Mouse (Mus musculus) intestine, embryonic 15.5 days (tissue): ENCODE data around the gene Tamm41. TPM values are rescaled to one million over a fixed set of nuclear protein-coding genes. Genes with fewer than 3 reads are reported as not detected.
A peak's percentile ranks its signal among the peaks of the same experiment; 100 is the strongest.

Experiments used
- ATAC-seq: fragments of 200-750 bp; cut with Nextera tagmentation; 2 replicates; pipeline ENCODE4 v1.8.0; 2017; ENCODE audit warnings: moderate TSS enrichment, moderate library complexity
- H3K27ac ChIP-seq: fragments of 300-500 bp; sonication (generic); 2 replicates; pipeline ENCODE4 v1.5.1; 2015; ENCODE audit warnings: mild to moderate bottlenecking, inconsistent platforms
- H3K27me3 ChIP-seq: fragments of 300-500 bp; sonication (generic); replicated peaks from 2 replicates; pipeline ENCODE4 v1.6.1; 2015; ENCODE audit warnings: inconsistent platforms
- H3K36me3 ChIP-seq: fragments of 300-500 bp; sonication (generic); 2 replicates; pipeline ENCODE4 v1.6.1; 2015; ENCODE audit warnings: inconsistent platforms
- H3K4me1 ChIP-seq: fragments of 300-500 bp; sonication (generic); replicated peaks from 2 replicates; pipeline ENCODE4 v1.6.1; 2015; ENCODE audit warnings: inconsistent platforms
- H3K4me2 ChIP-seq: fragments of 300-500 bp; sonication (generic); replicated peaks from 2 replicates; pipeline ENCODE4 v1.6.1; 2015; ENCODE audit warnings: mild to moderate bottlenecking, inconsistent platforms
- H3K4me3 ChIP-seq: fragments of 300-500 bp; sonication (generic); replicated peaks from 2 replicates; pipeline ENCODE4 v1.5.1; 2015; ENCODE audit warnings: inconsistent platforms
- H3K9ac ChIP-seq: fragments of 300-500 bp; sonication (generic); 2 replicates; pipeline ENCODE4 v1.6.1; 2015; ENCODE audit warnings: inconsistent platforms
- H3K9me3 ChIP-seq: fragments of 300-500 bp; sonication (generic); 2 replicates; pipeline ENCODE4 v1.6.1; 2016; ENCODE audit warnings: inconsistent platforms
- WGBS: fragments of 180-500 bp; shearing (Covaris S2); methylation state at CpG from one replicate; pipeline ENCODE4 v1.1.7; 2015; 5-methylcytosine and 5-hydroxymethylcytosine counted together
- polyA plus RNA-seq: library from polyadenylated mRNA; unstranded; fragments of >200 nt; fragmentation: Nextera tagmentation; extraction: Ambion mirVana; gene quantifications from 2 replicates; pipeline ENCODE4 v1.2.1, GENCODE M21; 2015

Gene Tamm41
- polyA plus RNA-seq, 1 experiment from 2014 or later, result 60.1 TPM

GRCm38 (mm10) chr6:114988619-114988980 is 49.1 kb downstream of the Tamm41 start:
- no peaks in the 10 kb centered on the region for H3K9me3 ChIP-seq
- peak overlapping the region; percentile 22; the same call in 1 of the 2 replicates for H3K27ac ChIP-seq
- H3K4me3 ChIP-seq, result no peak overlapping the region
- peak; percentile 80 for ATAC-seq
- H3K36me3 ChIP-seq, result no peaks in the 10 kb centered on the region
- no peak overlapping the region for H3K4me2 ChIP-seq
- peak overlapping the region; percentile 8; the same call in 1 of the 2 replicates for H3K9ac ChIP-seq
- H3K4me1 ChIP-seq, result no peaks in the 10 kb centered on the region
- no peaks in the 10 kb centered on the region for H3K27me3 ChIP-seq
- 53% methylated on average over 3 of the region's 3 CpGs for WGBS

GRCm38 (mm10) chr6:114987966-114988618 is 49.6 kb downstream of the Tamm41 start:
- Histone ChIP-seq H3K4me2 (no peak overlapping the region), H3K4me3 (no peak overlapping the region), H3K27ac (no peak overlapping the region; the same call in 1 of the 2 replicates), H3K36me3 (no peaks in the 10 kb centered on the region), H3K4me1 (0 out of 2 replicates have a peak, but pooled peaks cover under 1% of the 10 kb centered on the region), H3K9ac (no peak overlapping the region), H3K9me3 (no peaks in the 10 kb centered on the region), H3K27me3 (no peaks in the 10 kb centered on the region)
- 74% methylated on average over 6 of the region's 7 CpGs for WGBS
- peak; percentile 86 for ATAC-seq

- H3K9ac ChIP-seq, result no peak overlapping the region
- WGBS, result 52% methylated on average over 7 of the region's 7 CpGs
- H3K36me3 ChIP-seq, result no peaks in the 10 kb centered on the region
- no peaks in the 10 kb centered on the region for H3K27me3 ChIP-seq
- peak; percentile 70 for ATAC-seq
- H3K9me3 ChIP-seq, result no peaks in the 10 kb centered on the region
- H3K27ac ChIP-seq, result no peak overlapping the region
- H3K4me2 ChIP-seq, result no peak overlapping the region
- H3K4me1 ChIP-seq, result 0 out of 2 replicates have a peak, but pooled peaks cover 7% of the 10 kb centered on the region
- no peak overlapping the region for H3K4me3 ChIP-seq
These were observed 55.0 kb downstream of the Tamm41 start for GRCm38 (mm10) chr6:114982671-114983070.

GRCm38 (mm10) chr6:114979715-114980114 is 58.0 kb downstream of the Tamm41 start:
- no peaks in the 10 kb centered on the region for H3K9me3 ChIP-seq
- H3K27me3 ChIP-seq, result no peaks in the 10 kb centered on the region
- H3K4me3 ChIP-seq, result no peak overlapping the region
- ATAC-seq, result no peak
- WGBS, result 68% methylated on average over 1 of the region's 1 CpGs
- no peak overlapping the region for H3K4me2 ChIP-seq
- no peak overlapping the region for H3K9ac ChIP-seq
- no peaks in the 10 kb centered on the region for H3K36me3 ChIP-seq
- H3K27ac ChIP-seq, result no peak overlapping the region
- 0 out of 2 replicates have a peak, but pooled peaks cover 7% of the 10 kb centered on the region for H3K4me1 ChIP-seq

GRCm38 (mm10) chr6:114976915-114977419 is 60.7 kb downstream of the Tamm41 start:
- 69% methylated on average over 7 of the region's 7 CpGs for WGBS

GRCm38 (mm10) chr6:114974331-114974730 is 63.3 kb downstream of the Tamm41 start:
- no peak overlapping the region for H3K4me3 ChIP-seq
- no peaks in the 10 kb centered on the region for H3K9me3 ChIP-seq
- no peak overlapping the region for H3K4me2 ChIP-seq
- WGBS, result 88% methylated on average over 1 of the region's 1 CpGs
- no peak for ATAC-seq
- H3K36me3 ChIP-seq, result no peaks in the 10 kb centered on the region
- no peaks in the 10 kb centered on the region for H3K27me3 ChIP-seq
- no peak overlapping the region for H3K27ac ChIP-seq
- no peak overlapping the region for H3K9ac ChIP-seq
- H3K4me1 ChIP-seq, result 0 out of 2 replicates have a peak, but pooled peaks cover 8% of the 10 kb centered on the region

More at GRCm38 (mm10) chr6:114976915-114977419, 60.7 kb downstream of the Tamm41 start:
- Histone ChIP-seq H3K9me3 (no peaks in the 10 kb centered on the region), H3K4me1 (no peaks in the 10 kb centered on the region), H3K27me3 (no peaks in the 10 kb centered on the region), H3K27ac (no peak overlapping the region; the same call in 1 of the 2 replicates), H3K4me2 (no peak overlapping the region), H3K9ac (no peak overlapping the region), H3K4me3 (no peak overlapping the region), H3K36me3 (no peaks in the 10 kb centered on the region)
- no peak for ATAC-seq

- Histone ChIP-seq H3K27ac (no peak overlapping the region), H3K4me2 (no peak overlapping the region), H3K4me3 (no peak overlapping the region), H3K36me3 (no peaks in the 10 kb centered on the region), H3K4me1 (0 out of 2 replicates have a peak, but pooled peaks cover 10% of the 10 kb centered on the region), H3K9ac (no peak overlapping the region), H3K9me3 (no peaks in the 10 kb centered on the region), H3K27me3 (no peaks in the 10 kb centered on the region)
- 42% methylated on average over 1 of the region's 1 CpGs for WGBS
- no peak for ATAC-seq
These were observed 64.7 kb downstream of the Tamm41 start for GRCm38 (mm10) chr6:114972988-114973387.

GRCm38 (mm10) chr6:114970895-114971294 is 66.8 kb downstream of the Tamm41 start:
- WGBS, result 75% methylated on average over 5 of the region's 5 CpGs
- Histone ChIP-seq H3K27ac (no peak overlapping the region), H3K27me3 (no peaks in the 10 kb centered on the region), H3K4me1 (0 out of 2 replicates have a peak, but pooled peaks cover 10% of the 10 kb centered on the region), H3K9ac (no peak overlapping the region), H3K9me3 (no peaks in the 10 kb centered on the region), H3K4me2 (no peak overlapping the region), H3K36me3 (no peaks in the 10 kb centered on the region), H3K4me3 (no peak overlapping the region)
- no peak for ATAC-seq

- peak overlapping the region; percentile 99; the same call in 1 of the 2 replicates for H3K4me2 ChIP-seq
- 0 out of 2 replicates have a peak, but pooled peaks cover 10% of the 10 kb centered on the region for H3K4me1 ChIP-seq
- H3K27ac ChIP-seq, result no peak overlapping the region; the same call in 1 of the 2 replicates
- no peak overlapping the region for H3K9ac ChIP-seq
- 28% methylated on average over 6 of the region's 6 CpGs for WGBS
- H3K4me3 ChIP-seq, result no peak overlapping the region
- H3K9me3 ChIP-seq, result no peaks in the 10 kb centered on the region
- no peak for ATAC-seq
- no peaks in the 10 kb centered on the region for H3K27me3 ChIP-seq
- no peaks in the 10 kb centered on the region for H3K36me3 ChIP-seq
These were observed 67.3 kb downstream of the Tamm41 start for GRCm38 (mm10) chr6:114970386-114970785.

- Histone ChIP-seq H3K9ac (peak within 1 kb of the TSS; percentile 66), H3K36me3 (no peaks in the 10 kb centered on the region), H3K27me3 (no peaks in the 10 kb centered on the region), H3K27ac (peak within 1 kb of the TSS; percentile 78), H3K9me3 (no peaks in the 10 kb centered on the region), H3K4me2 (peak within 1 kb of the TSS; percentile 99), H3K4me1 (0 out of 2 replicates have a peak, but pooled peaks cover 10% of the 10 kb centered on the region), H3K4me3 (peak within 1 kb of the TSS; percentile 69)
- peak; percentile 78 for ATAC-seq
- WGBS, result under 1% methylated on average over 79 of the region's 79 CpGs
These were observed 68.2 kb downstream of the Tamm41 start, which contains the start of gene Vgll4 for GRCm38 (mm10) chr6:114969213-114970120. Vgll4 (minus strand) TSS chr6:114969994.

GRCm38 (mm10) chr6:114968361-114969212 is 69.1 kb downstream of the Tamm41 start:
- no peaks in the 10 kb centered on the region for H3K27me3 ChIP-seq
- H3K4me3 ChIP-seq, result peak overlapping the region; percentile 69
- peak overlapping the region; percentile 78 for H3K27ac ChIP-seq
- H3K4me1 ChIP-seq, result 0 out of 2 replicates have a peak, but pooled peaks cover 13% of the 10 kb centered on the region
- no peaks in the 10 kb centered on the region for H3K36me3 ChIP-seq
- peak overlapping the region; percentile 99 for H3K4me2 ChIP-seq
- under 1% methylated on average over 80 of the region's 82 CpGs for WGBS
- ATAC-seq, result peak; percentile 92
- H3K9me3 ChIP-seq, result no peaks in the 10 kb centered on the region
- H3K9ac ChIP-seq, result peak overlapping the region; percentile 66
